Mouse (Mus musculus) heart, embryonic 14.5 days (tissue): ENCODE results near the gene Gm42791. TPM values are rescaled to one million over a fixed set of nuclear protein-coding genes. Genes with fewer than 3 reads are reported as not detected.

Source experiments
- ATAC-seq: fragments of 200-750 bp; cut with Nextera tagmentation; 2 replicates; pipeline ENCODE4 v1.8.0; 2017; ENCODE audit warnings: low read depth, moderate TSS enrichment; ENCODE audit not compliant: insufficient number of reproducible peaks, insufficient read depth, low FRiP score
- H3K27ac ChIP-seq, 2 experiments: fragments of 200-500 bp in 1 of 2; fragments of 300-500 bp in 1 of 2; sonication (generic) in 1 of 2; replicated peaks in 1 of 2; 2 replicates each; pipeline ENCODE4 v1.5.1; 2012 to 2014; ENCODE audit warnings: low read depth in 2 of 2, low read length in 2 of 2, control low read depth in 1 of 2, mild to moderate bottlenecking in 1 of 2, mixed read lengths in 1 of 2; ENCODE audit not compliant: control insufficient read depth in 1 of 2, insufficient read depth in 1 of 2
- H3K27me3 ChIP-seq: fragments of 300-500 bp; sonication (generic); 2 replicates; pipeline ENCODE4 v1.6.1; 2014; ENCODE audit warnings: mild to moderate bottlenecking, low read length, control low read depth; ENCODE audit not compliant: control insufficient read depth, insufficient read depth
- H3K36me3 ChIP-seq: fragments of 300-500 bp; sonication (generic); 2 replicates; pipeline ENCODE4 v1.6.1; 2014; ENCODE audit warnings: mild to moderate bottlenecking, control low read depth, low read length, mixed read lengths; ENCODE audit not compliant: control insufficient read depth, insufficient read depth
- H3K4me1 ChIP-seq, 2 experiments: fragments of 200-500 bp in 1 of 2; fragments of 300-500 bp in 1 of 2; sonication (generic) in 1 of 2; 2 replicates each; pipeline ENCODE4 v1.6.1; 2012 to 2014; ENCODE audit warnings: low read length in 2 of 2, control low read depth in 1 of 2, mixed read lengths in 1 of 2; ENCODE audit not compliant: control insufficient read depth in 2 of 2, insufficient read depth in 2 of 2
- H3K4me2 ChIP-seq: fragments of 300-500 bp; sonication (generic); 2 replicates; pipeline ENCODE4 v1.6.1; 2014; ENCODE audit warnings: mild to moderate bottlenecking, low read length
- H3K4me3 ChIP-seq, 2 experiments: fragments of 200-500 bp in 1 of 2; fragments of 300-500 bp in 1 of 2; sonication (generic) in 1 of 2; 2 replicates each; pipeline ENCODE4 v1.5.1; 2012 to 2014; ENCODE audit warnings: low read length in 2 of 2, mild to moderate bottlenecking in 2 of 2, control low read depth in 1 of 2, low read depth in 1 of 2, moderate library complexity in 1 of 2; ENCODE audit not compliant: control insufficient read depth in 1 of 2, insufficient read depth in 1 of 2
- H3K9ac ChIP-seq: fragments of 300-500 bp; sonication (generic); 2 replicates; pipeline ENCODE4 v1.6.1; 2014; ENCODE audit warnings: mild to moderate bottlenecking, low read length
- H3K9me3 ChIP-seq: fragments of 300-500 bp; sonication (generic); 2 replicates; pipeline ENCODE4 v1.6.1; 2016; ENCODE audit warnings: low read length, control low read depth; ENCODE audit not compliant: control insufficient read depth
- WGBS: fragments of 180-500 bp; shearing (Covaris S2); extraction: QIAGEN DNeasy Blood & Tissue Kit; methylation state at CpG from one replicate; pipeline ENCODE4 v1.1.7; 2014; 5-methylcytosine and 5-hydroxymethylcytosine counted together
- polyA plus RNA-seq: library from polyadenylated mRNA; unstranded; fragments of >200 nt; fragmentation: Nextera tagmentation; extraction: Ambion mirVana; gene quantifications from 2 replicates; pipeline ENCODE4 v1.2.1, GENCODE M21; 2014

Gene Gm42791
- polyA plus RNA-seq, 1 experiment from 2014 or later, result not detected

DNA sequence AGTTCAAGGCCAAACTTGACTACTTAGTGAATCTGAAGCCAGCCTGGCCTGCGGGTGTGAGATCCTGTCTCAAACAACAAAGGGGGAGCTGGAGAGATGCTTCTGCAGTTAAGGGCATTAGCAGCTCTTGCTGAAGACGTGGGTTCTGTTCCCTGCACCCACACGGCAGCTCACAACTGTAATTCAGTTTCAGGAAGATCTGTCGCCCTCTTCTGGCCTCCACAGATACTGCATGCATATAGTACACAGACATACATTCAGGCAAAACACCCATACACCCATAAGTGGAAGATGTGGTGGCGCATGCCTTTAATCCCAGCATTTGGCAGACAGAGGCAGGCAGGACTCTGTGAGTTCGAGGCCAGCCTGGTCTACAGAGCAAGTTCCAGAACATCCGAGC lies 5.5 kb downstream of the Gm42791 start:
- Histone ChIP-seq H3K36me3 (no peaks in the 10 kb centered on the region), H3K4me1 (peaks cover 9 to 17% of the 10 kb centered on the region in 2 experiments), H3K4me2 (no peak overlapping the region), H3K27ac (no peak overlapping the region), H3K9me3 (peaks cover 7% of the 10 kb centered on the region), H3K4me3 (no peak overlapping the region), H3K27me3 (no peaks in the 10 kb centered on the region), H3K9ac (no peak overlapping the region)
- no peak for ATAC-seq
- 89% methylated on average over 7 of the region's 7 CpGs for WGBS

- no peak for ATAC-seq
- H3K27me3 ChIP-seq, result no peaks in the 10 kb centered on the region
- H3K9me3 ChIP-seq, result peaks cover 15% of the 10 kb centered on the region
- H3K4me1 ChIP-seq, result no peaks in the 10 kb centered on the region
- peak overlapping the region; percentile 6; the same call in 1 of the 2 replicates for H3K4me2 ChIP-seq
- no peak overlapping the region for H3K9ac ChIP-seq
- H3K4me3 ChIP-seq, result no peak overlapping the region
- no peaks in the 10 kb centered on the region for H3K36me3 ChIP-seq
- WGBS, result 30% methylated on average over 13 of the region's 13 CpGs
- H3K27ac ChIP-seq, result no peak overlapping the region
These were observed 10.0 kb downstream of the Gm42791 start for GRCm38 (mm10) chr5:148984961-148985360.

GRCm38 (mm10) chr5:148983696-148984095 lies 11.3 kb downstream of the Gm42791 start:
- Histone ChIP-seq H3K9ac (no peak overlapping the region), H3K27ac (no peak overlapping the region), H3K27me3 (no peaks in the 10 kb centered on the region), H3K36me3 (no peaks in the 10 kb centered on the region), H3K9me3 (peaks cover 15% of the 10 kb centered on the region), H3K4me1 (peaks cover under 1 to 3% of the 10 kb centered on the region in 2 experiments; a peak in 2 of 4 replicates), H3K4me2 (no peak overlapping the region), H3K4me3 (no peak overlapping the region)
- 94% methylated on average over 1 of the region's 1 CpGs for WGBS
- ATAC-seq, result no peak

- H3K9ac ChIP-seq, result no peak overlapping the region
- peaks cover 5 to 8% of the 10 kb centered on the region in 2 experiments for H3K4me1 ChIP-seq
- no peaks in the 10 kb centered on the region for H3K36me3 ChIP-seq
- WGBS, result 79% methylated on average over 12 of the region's 12 CpGs
- H3K4me2 ChIP-seq, result no peak overlapping the region
- no peak overlapping the region for H3K4me3 ChIP-seq
- no peak for ATAC-seq
- H3K9me3 ChIP-seq, result peaks cover 15% of the 10 kb centered on the region
- no peaks in the 10 kb centered on the region for H3K27me3 ChIP-seq
- H3K27ac ChIP-seq, result no peak overlapping the region
These were observed 11.8 kb downstream of the Gm42791 start for GRCm38 (mm10) chr5:148983108-148983664.

- Histone ChIP-seq H3K4me1 (peaks cover 13 to 15% of the 10 kb centered on the region in 2 experiments), H3K27me3 (no peaks in the 10 kb centered on the region), H3K4me2 (no peak overlapping the region), H3K4me3 (no peak overlapping the region), H3K9me3 (peaks cover 8% of the 10 kb centered on the region; the same call in 1 of the 2 replicates), H3K9ac (no peak overlapping the region), H3K36me3 (no peaks in the 10 kb centered on the region), H3K27ac (no peak overlapping the region)
- 84% methylated on average over 7 of the region's 7 CpGs for WGBS
- ATAC-seq, result no peak
These were observed 12.6 kb downstream of the Gm42791 start for GRCm38 (mm10) chr5:148982396-148982795.

DNA sequence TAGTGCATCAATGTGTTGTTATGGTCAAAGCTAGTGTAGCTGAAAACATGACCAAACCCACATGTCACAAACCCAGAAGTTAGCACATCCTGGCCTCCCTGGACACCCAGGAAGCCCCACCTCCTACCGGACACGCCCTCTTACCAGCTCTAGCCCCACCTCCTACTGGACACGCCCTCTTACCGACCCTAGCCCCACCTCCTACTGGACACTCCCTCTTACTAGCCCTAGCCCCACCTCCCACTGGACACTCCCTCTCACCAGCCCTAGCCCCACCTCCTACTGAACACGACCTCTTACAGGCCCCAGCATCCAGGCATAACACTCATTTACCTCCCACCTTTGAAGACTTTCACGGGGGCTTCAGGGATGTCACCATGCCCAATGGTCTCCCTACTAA lies 14.3 kb downstream of the Gm42791 start:
- no peaks in the 10 kb centered on the region for H3K27me3 ChIP-seq
- WGBS, result 45% methylated on average over 6 of the region's 6 CpGs

GRCm38 (mm10) chr5:148978458-148979165 lies 16.3 kb downstream of the Gm42791 start:
- WGBS, result 58% methylated on average over 18 of the region's 18 CpGs
- H3K4me2 ChIP-seq, result peak overlapping the region; percentile 11; the same call in 1 of the 2 replicates
- H3K4me1 ChIP-seq, result peaks cover 14 to 15% of the 10 kb centered on the region in 2 experiments
- 0 out of 2 replicates have a peak overlapping the region, but pooled peaks have one; percentile 6 for H3K9ac ChIP-seq
- no peaks in the 10 kb centered on the region for H3K27me3 ChIP-seq
- no peak overlapping the region for H3K4me3 ChIP-seq
- no peaks in the 10 kb centered on the region for H3K36me3 ChIP-seq
- no peak for ATAC-seq
- peaks cover 3% of the 10 kb centered on the region; the same call in 1 of the 2 replicates for H3K9me3 ChIP-seq
- peak overlapping the region; percentile 75 to 87 for H3K27ac ChIP-seq

More for the DNA sequence above, 14.3 kb downstream of the Gm42791 start:
- H3K9ac ChIP-seq, result no peak overlapping the region
- H3K4me3 ChIP-seq, result no peak overlapping the region
- H3K27ac ChIP-seq, result no peak overlapping the region
- H3K9me3 ChIP-seq, result peaks cover 8% of the 10 kb centered on the region; the same call in 1 of the 2 replicates
- 0 out of 2 replicates have a peak, but pooled peaks have one; percentile 13 for ATAC-seq
- H3K4me2 ChIP-seq, result no peak overlapping the region
- peaks cover 14 to 15% of the 10 kb centered on the region in 2 experiments for H3K4me1 ChIP-seq
- no peaks in the 10 kb centered on the region for H3K36me3 ChIP-seq
